Mouse (Mus musculus): Measurements from ENCODE around the gene Kpna6. TPM values are rescaled to one million over a fixed set of nuclear protein-coding genes. Genes with fewer than 3 reads are reported as not detected.
A peak's percentile ranks its signal among the peaks of the same experiment; 100 is the strongest.

The Kpna6 gene
- polyA plus RNA-seq, 1 experiment from 2014 or later, result 15.8 TPM

DNA sequence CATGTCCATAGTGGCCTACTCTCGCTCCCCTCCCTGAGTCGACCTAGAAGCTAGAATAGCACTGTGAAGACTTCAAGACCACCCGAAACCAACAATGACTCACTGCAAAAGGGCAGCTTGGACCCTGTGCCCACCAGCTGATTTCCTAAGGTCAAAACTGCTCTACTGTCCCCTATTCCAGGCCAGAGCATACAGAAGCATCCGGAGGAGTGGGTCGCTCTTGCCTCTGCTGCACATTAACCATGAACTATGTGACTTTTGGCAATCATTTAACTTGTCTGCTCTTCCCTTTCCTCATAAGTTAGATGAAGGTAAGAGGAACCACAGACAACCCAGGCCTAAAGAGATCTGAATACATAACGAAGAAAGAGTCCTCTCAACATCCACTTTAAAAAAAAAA, 12.0 kb upstream of the Kpna6 start:
- H3K27me3 ChIP-seq, result no peaks in the 10 kb centered on the region
- H3K4me3 ChIP-seq, result no peak overlapping the region
- no peak overlapping the region for H3K9ac ChIP-seq
- no peak for ATAC-seq
- H3K4me2 ChIP-seq, result no peak overlapping the region
- no peaks in the 10 kb centered on the region for H3K4me1 ChIP-seq
- peaks cover 93% of the 10 kb centered on the region for H3K36me3 ChIP-seq (ENCODE audit: poor library complexity, severe bottlenecking)
- WGBS, result 97% methylated on average over 6 of the region's 6 CpGs
- no peak overlapping the region for H3K27ac ChIP-seq
- no peaks in the 10 kb centered on the region for H3K9me3 ChIP-seq (replicated peaks)

DNA sequence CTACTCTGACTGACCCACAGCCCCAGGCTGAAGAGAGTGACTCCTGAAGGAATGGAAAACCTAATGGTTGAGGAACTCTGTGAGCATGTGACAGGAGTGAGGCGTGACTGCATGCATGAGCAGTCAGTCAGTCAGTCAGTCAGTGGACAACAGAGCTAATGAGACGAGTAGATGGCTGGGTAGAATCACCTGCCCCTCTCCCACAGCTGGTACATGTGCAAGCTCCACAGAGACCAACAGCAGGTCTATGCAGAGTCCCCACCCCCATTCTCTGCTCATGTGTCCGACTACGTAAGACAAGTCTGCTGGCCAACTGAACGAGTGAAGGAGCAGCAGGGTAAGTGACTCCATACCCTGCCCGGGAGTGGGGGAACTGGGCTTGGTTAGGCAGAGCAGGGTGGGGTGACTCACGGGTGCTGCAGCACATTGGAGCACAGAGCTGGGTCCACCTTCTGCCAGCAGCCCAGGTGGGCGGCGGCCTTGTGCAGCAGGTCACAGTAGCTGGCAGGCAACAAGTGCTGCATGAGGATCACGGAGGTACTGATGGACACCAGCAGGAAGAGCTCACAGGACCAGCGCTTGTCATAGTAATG, 11.4 kb upstream of the Kpna6 start:
- Histone ChIP-seq H3K27ac (no peak overlapping the region), H3K4me3 (no peak overlapping the region), H3K27me3 (no peaks in the 10 kb centered on the region), H3K9me3 (replicated peaks) (no peaks in the 10 kb centered on the region), H3K4me1 (no peaks in the 10 kb centered on the region), H3K36me3 (ENCODE audit: poor library complexity, severe bottlenecking) (peaks cover 93% of the 10 kb centered on the region), H3K9ac (no peak overlapping the region), H3K4me2 (no peak overlapping the region)
- no peak for ATAC-seq
- WGBS, result 91% methylated on average over 11 of the region's 11 CpGs

DNA sequence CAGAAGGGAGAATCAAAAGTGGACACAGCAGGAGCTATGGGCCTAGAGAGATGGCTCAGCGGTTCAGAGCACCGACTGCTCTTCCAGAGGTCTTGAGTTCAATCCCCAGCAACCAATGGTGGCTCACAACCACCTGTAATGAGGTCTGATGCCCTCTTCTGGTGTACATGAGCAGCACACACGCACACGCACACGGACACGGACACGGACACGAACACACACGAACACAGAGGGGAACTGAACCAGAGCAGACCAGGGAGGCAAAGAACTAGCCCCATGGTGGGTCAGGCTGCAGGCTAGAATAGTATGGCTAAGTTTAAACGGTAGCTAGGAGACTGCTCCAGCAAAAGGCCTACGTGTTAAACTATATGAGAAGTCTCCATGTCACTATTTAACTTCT, 9.3 kb upstream of the Kpna6 start:
- Histone ChIP-seq H3K4me2 (no peak overlapping the region), H3K4me3 (no peak overlapping the region), H3K4me1 (no peaks in the 10 kb centered on the region), H3K9me3 (replicated peaks) (no peaks in the 10 kb centered on the region), H3K27me3 (no peaks in the 10 kb centered on the region), H3K36me3 (ENCODE audit: poor library complexity, severe bottlenecking) (peaks cover 94% of the 10 kb centered on the region), H3K9ac (no peak overlapping the region), H3K27ac (no peak overlapping the region)
- 95% methylated on average over 11 of the region's 11 CpGs for WGBS
- no peak for ATAC-seq

DNA sequence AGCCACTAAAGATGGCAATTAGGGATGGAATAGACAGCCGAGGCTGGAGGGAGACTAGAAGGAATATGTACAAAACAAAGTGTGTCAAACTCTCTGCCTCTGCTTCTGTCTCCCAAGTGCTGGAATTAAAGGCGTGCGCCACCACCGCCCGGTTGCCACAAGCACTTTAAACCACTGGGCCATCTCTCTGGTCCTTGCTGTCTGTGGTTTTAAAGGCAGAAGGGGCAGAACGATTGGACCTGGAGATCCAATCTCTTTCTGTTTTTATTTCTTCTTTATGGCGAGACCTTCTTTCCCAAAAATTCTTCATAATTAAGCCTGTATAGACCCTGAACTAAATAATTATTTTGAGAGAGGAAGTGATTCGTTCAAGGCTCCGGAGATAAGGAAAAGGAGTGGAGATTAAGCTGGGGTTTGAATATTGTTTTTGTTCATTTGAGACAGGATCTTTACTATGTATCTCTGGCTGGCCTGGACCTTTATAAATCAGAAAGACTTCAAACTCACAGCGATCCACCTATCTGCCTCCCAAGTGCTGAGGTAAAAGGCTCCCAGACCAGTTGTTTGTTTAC, 397 bp upstream of the Kpna6 start:
- ATAC-seq, result no peak
- peaks cover 31% of the 10 kb centered on the region for H3K36me3 ChIP-seq (ENCODE audit: poor library complexity, severe bottlenecking)
- H3K27me3 ChIP-seq, result no peaks in the 10 kb centered on the region
- peaks cover 23% of the 10 kb centered on the region for H3K4me1 ChIP-seq
- peak overlapping the region; percentile 98 for H3K4me2 ChIP-seq
- H3K4me3 ChIP-seq, result peak overlapping the region; percentile 100
- 11% methylated on average over 10 of the region's 10 CpGs for WGBS
- H3K9me3 ChIP-seq (replicated peaks), result no peaks in the 10 kb centered on the region
- H3K9ac ChIP-seq, result peak overlapping the region; percentile 96
- peak overlapping the region; percentile 88; the same call in 1 of the 2 replicates for H3K27ac ChIP-seq

DNA sequence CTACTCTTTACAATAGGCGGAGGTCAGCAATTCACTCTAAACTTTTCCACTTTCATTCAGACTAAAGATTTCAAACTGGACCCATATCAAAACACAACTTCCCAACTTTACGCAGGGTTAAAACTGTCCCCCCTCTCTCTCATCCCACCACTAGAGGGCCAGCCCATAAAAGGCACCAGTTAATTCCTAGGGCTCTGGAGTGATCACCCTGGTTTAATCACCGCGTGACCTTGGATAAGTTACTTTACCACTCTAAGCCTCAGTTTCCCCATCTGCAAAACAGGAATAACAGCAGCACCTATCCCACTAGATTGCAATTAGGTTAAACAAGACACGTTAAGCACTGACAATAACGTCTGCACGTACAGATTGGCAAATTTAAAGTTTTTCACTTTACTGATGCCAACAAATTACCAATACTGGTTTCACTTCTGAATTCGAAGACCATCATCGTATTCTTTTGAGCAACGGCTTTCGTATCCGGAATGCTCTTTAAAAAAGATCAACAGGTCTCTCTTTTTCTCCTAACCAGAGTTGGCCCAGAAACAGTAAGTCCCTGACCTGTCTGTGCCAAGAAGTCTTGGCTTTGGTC, 980 bp downstream of the Kpna6 start:
- Histone ChIP-seq H3K9me3 (replicated peaks) (no peaks in the 10 kb centered on the region), H3K36me3 (ENCODE audit: poor library complexity, severe bottlenecking) (peaks cover 24% of the 10 kb centered on the region), H3K4me3 (peak overlapping the region; percentile 100), H3K27ac (peak overlapping the region; percentile 88), H3K27me3 (no peaks in the 10 kb centered on the region), H3K9ac (peak overlapping the region; percentile 96), H3K4me2 (peak overlapping the region; percentile 98), H3K4me1 (peaks cover 23% of the 10 kb centered on the region)
- whole genome bisulfite sequencing, result 8% methylated on average over 12 of the region's 12 CpGs
- ATAC-seq, result peak; percentile 61; the same call in 1 of the 2 replicates

DNA sequence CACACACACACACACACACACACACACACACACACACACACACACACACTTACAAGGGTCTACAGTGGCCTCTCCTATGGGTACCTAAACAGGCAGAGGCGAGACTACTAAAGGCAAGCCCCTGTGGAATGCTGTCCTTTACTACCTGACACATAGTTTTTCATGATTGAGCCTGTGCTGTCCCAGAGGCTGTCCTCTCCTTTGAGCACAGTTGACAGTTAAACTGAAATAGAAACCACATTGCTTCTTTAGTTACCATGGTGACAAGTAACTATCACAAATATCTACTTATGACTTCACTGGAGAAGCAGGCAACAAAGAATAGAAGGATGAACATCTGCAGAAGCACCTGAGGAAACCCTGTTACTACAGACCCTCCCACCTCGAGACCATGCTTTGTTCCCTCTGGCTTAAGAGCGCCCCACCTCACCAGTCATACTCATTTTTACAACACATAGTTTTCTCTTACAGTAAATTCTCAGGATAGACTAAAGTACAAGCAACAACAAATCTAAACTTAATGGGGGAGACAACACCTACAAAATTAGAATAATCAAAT, 10.2 kb downstream of the Kpna6 start:
- WGBS, result 81% methylated on average over 3 of the region's 3 CpGs

DNA sequence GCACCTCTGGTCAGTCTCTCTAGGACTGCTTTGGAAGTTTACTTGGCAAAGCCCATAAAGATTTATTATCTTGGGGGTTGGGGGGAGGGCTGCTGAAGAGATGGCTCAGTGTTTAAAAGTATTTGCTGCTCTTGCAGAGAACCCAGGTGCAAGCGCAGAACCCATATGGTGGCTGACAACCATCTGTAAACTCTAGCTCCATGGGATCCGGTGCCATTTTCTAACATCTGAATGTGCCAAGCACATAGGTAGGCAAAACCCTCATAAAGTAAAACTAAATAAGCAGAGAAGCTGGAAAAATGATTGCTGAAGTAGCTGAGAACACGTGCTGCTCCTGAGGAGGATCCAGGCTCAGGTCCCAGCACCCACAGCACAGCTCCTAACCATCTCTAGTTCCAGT, 11.0 kb downstream of the Kpna6 start:
- Histone ChIP-seq H3K27ac (no peak overlapping the region), H3K27me3 (no peaks in the 10 kb centered on the region), H3K4me3 (no peak overlapping the region), H3K4me1 (no peaks in the 10 kb centered on the region), H3K9ac (no peak overlapping the region), H3K36me3 (ENCODE audit: poor library complexity, severe bottlenecking) (peaks cover 57% of the 10 kb centered on the region), H3K4me2 (no peak overlapping the region), H3K9me3 (replicated peaks) (no peaks in the 10 kb centered on the region)
- no peak for ATAC-seq
- 89% methylated on average over 3 of the region's 3 CpGs for WGBS

More for the DNA sequence above, 10.2 kb downstream of the Kpna6 start:
- Histone ChIP-seq H3K4me2 (no peak overlapping the region), H3K9me3 (replicated peaks) (no peaks in the 10 kb centered on the region), H3K27me3 (no peaks in the 10 kb centered on the region), H3K27ac (no peak overlapping the region), H3K36me3 (ENCODE audit: poor library complexity, severe bottlenecking) (peaks cover 53% of the 10 kb centered on the region), H3K9ac (no peak overlapping the region), H3K4me1 (no peaks in the 10 kb centered on the region), H3K4me3 (no peak overlapping the region)
- no peak for ATAC-seq

DNA sequence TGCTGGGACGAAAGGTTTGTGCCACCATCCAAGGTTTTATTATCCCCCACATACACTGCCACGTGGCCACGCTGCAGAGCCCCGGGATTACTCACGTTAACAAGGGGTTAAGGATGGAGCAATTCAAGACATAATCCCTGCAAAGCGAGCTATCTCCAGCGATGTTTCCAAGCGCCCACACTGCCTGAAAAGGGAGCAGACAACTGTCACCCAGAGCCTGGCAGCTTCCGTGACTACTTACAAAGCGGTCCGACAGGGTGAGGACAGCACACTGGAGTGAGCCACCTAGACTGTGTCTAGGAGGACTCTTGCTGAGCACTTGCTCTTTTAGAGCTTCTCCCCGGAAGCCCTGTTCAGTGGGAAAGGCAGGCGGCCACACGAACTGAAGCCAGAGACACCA, 17.8 kb downstream of the Kpna6 start:
- no peaks in the 10 kb centered on the region for H3K4me1 ChIP-seq
- 91% methylated on average over 14 of the region's 14 CpGs for WGBS
- H3K4me3 ChIP-seq, result no peak overlapping the region
- H3K27ac ChIP-seq, result no peak overlapping the region
- no peak overlapping the region for H3K9ac ChIP-seq
- H3K27me3 ChIP-seq, result no peaks in the 10 kb centered on the region
- peaks cover 94% of the 10 kb centered on the region for H3K36me3 ChIP-seq (ENCODE audit: poor library complexity, severe bottlenecking)
- no peak overlapping the region for H3K4me2 ChIP-seq
- no peak for ATAC-seq
- no peaks in the 10 kb centered on the region for H3K9me3 ChIP-seq (replicated peaks)

DNA sequence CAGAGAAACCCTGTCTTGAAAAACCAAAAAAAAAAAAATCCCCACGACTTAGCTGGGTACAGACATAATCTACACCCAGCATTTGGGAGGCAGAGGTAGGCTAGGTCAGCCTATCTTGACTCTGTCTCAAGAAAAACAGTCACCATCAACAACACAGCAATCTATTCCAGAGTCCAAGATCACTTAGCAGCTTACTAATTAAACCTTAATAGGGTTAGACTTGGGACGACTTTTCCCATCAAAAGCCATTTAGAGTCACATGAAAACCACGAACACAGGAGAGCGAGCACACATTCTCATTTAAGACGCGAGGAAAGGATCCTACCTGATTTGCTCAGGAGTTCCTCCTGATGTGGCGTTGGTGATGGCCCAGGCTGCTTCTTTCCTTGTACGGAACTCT, 22.2 kb downstream of the Kpna6 start:
- Histone ChIP-seq H3K27ac (no peak overlapping the region), H3K4me3 (no peak overlapping the region), H3K27me3 (no peaks in the 10 kb centered on the region), H3K9me3 (replicated peaks) (no peaks in the 10 kb centered on the region), H3K4me2 (no peak overlapping the region), H3K4me1 (no peaks in the 10 kb centered on the region), H3K36me3 (ENCODE audit: poor library complexity, severe bottlenecking) (peaks cover 96% of the 10 kb centered on the region), H3K9ac (no peak overlapping the region)
- 94% methylated on average over 8 of the region's 8 CpGs for WGBS
- no peak for ATAC-seq

DNA sequence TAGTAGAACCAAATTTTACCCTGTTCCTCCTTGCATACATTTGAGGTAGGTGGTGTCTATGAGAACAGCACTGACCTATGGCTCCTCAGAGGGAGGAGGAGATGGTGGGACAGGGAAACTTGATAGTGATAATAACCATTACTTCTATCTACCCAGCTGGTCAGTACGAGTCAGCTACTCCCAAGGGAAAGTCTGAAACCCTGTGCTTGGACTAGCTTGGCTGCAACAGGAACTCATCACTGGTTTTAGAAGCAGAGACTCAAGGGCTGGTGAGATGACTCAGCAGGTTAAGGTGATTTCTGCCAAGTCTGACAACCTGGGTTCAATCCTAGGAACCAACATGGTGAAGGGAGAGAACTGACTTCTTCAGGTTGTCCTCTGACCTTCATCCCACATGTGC, 23.9 kb downstream of the Kpna6 start:
- no peak for ATAC-seq
- Histone ChIP-seq H3K27me3 (no peaks in the 10 kb centered on the region), H3K4me3 (no peak overlapping the region), H3K4me2 (no peak overlapping the region), H3K9me3 (replicated peaks) (no peaks in the 10 kb centered on the region), H3K9ac (no peak overlapping the region), H3K27ac (no peak overlapping the region), H3K36me3 (ENCODE audit: poor library complexity, severe bottlenecking) (peaks cover 83% of the 10 kb centered on the region), H3K4me1 (no peaks in the 10 kb centered on the region)
- whole genome bisulfite sequencing, result 81% methylated on average over 1 of the region's 1 CpGs

DNA sequence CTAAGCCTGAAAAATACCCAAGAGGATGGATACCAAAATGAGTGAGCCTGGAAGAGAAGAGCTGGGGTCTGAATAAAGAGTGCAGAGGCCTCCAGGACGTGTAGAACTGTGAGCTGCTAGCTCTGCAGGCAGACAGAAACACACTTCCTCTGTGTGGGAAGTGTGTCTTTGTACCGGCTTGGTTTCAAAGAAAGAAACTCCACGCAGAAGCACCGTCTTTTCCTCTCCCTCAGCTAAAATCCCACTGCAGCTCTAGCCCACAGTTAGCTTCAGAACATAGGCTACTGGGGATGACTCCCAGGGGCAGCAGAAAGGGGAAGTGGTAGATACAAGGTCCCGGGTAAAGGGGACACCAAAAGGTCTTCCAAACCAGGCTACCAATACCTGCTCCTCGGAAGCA, 27.4 kb downstream of the Kpna6 start:
- no peak overlapping the region for H3K4me2 ChIP-seq
- no peak overlapping the region for H3K4me3 ChIP-seq
- H3K4me1 ChIP-seq, result peaks cover 9% of the 10 kb centered on the region
- WGBS, result 87% methylated on average over 6 of the region's 6 CpGs
- no peaks in the 10 kb centered on the region for H3K27me3 ChIP-seq
- no peaks in the 10 kb centered on the region for H3K9me3 ChIP-seq (replicated peaks)
- no peak overlapping the region for H3K27ac ChIP-seq
- H3K36me3 ChIP-seq (ENCODE audit: poor library complexity, severe bottlenecking), result peaks cover 53% of the 10 kb centered on the region
- no peak for ATAC-seq
- no peak overlapping the region for H3K9ac ChIP-seq

DNA sequence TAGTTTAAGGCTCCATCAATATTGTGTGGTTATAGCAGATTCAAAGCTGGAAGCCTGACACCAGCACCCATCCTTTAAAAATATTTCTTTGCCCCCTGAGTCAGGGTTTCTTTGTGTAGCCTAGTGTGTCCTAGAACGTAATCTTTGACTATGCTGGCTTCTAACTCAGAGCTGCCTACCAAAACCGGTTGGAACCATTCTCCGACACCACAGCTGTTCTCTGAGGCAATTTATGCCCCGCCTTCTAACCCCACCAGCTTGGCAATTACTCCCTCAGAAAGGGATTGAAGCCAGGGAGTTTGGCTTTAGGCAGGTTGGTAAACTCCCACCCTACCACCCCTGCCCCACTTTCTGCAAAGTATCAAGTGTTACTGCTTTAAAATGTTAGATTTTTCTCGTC, 30.8 kb downstream of the Kpna6 start:
- Histone ChIP-seq H3K4me1 (peaks cover 38% of the 10 kb centered on the region), H3K9me3 (replicated peaks) (no peaks in the 10 kb centered on the region), H3K27ac (no peak overlapping the region), H3K9ac (0 out of 2 replicates have a peak overlapping the region, but pooled peaks have one; percentile 10), H3K27me3 (no peaks in the 10 kb centered on the region), H3K36me3 (ENCODE audit: poor library complexity, severe bottlenecking) (peaks cover 44% of the 10 kb centered on the region), H3K4me2 (peak overlapping the region; percentile 41), H3K4me3 (peak overlapping the region; percentile 75; the same call in 1 of the 2 replicates)
- ATAC-seq, result no peak
- WGBS, result 43% methylated on average over 5 of the region's 5 CpGs
